Mouse (Mus musculus) mouse trophoblast stem cell (cell line): ENCODE results near the gene Pnck.

Experiments used
- in situ Hi-C, 2 experiments: fragments of 300-500 bp; cut with MseI, MboI; formaldehyde crosslinking; loops; 2 replicates in 1 of 2; 3 replicates in 1 of 2; pipeline ENCODE4 v1.15.1; 2025

The Pnck gene

GRCm38 (mm10) chrX:73659575-73660283 is at the start of gene Pnck:
Gene Pnck (minus strand): TSS chrX:73660117.
- in situ Hi-C loops = loop anchor here in 1 of 2 experiments (10.0 kb wide), 1 partner anchor 115 kb away; no protein-coding TSS in a partner anchor

- in situ Hi-C loops = loop anchor here in 1 of 2 experiments (25.0 kb wide), 1 partner anchor 112 kb away; the partner anchor contains the start of gene Pdzd4
These were observed 40.6 kb upstream of the Pnck start for GRCm38 (mm10) chrX:73700472-73700871.

- in situ Hi-C loops = no loop called here
These were observed 31.2 kb upstream of the Pnck start for GRCm38 (mm10) chrX:73690917-73691629.

- in situ Hi-C loops = no loop called here
These were observed 25.7 kb upstream of the Pnck start for GRCm38 (mm10) chrX:73685629-73686028.

- in situ Hi-C loops = no loop called here
These were observed 25.1 kb upstream of the Pnck start for GRCm38 (mm10) chrX:73684978-73685377.

- in situ Hi-C loops = no loop called here
These were observed 24.2 kb upstream of the Pnck start for GRCm38 (mm10) chrX:73684156-73684555.

GRCm38 (mm10) chrX:73676668-73677067 is 16.8 kb upstream of the Pnck start:
- in situ Hi-C loops = no loop called here

GRCm38 (mm10) chrX:73675231-73675630 is 15.3 kb upstream of the Pnck start:
- in situ Hi-C loops = no loop called here

GRCm38 (mm10) chrX:73673968-73674661 is 14.2 kb upstream of the Pnck start:
- in situ Hi-C loops = no loop called here

- in situ Hi-C loops = no loop called here
These were observed 13.7 kb upstream of the Pnck start for GRCm38 (mm10) chrX:73673619-73673967.

- in situ Hi-C loops = no loop called here
These were observed 13.1 kb upstream of the Pnck start, which contains the start of gene Slc6a8 for GRCm38 (mm10) chrX:73672879-73673618. Gene Slc6a8 (plus strand): TSS chrX:73673150.

- in situ Hi-C loops = no loop called here
These were observed 12.1 kb upstream of the Pnck start for GRCm38 (mm10) chrX:73672031-73672431.

- in situ Hi-C loops = loop anchor here in 1 of 2 experiments (10.0 kb wide), 1 partner anchor 118 kb away; no protein-coding TSS in a partner anchor
These were observed 3.2 kb upstream of the Pnck start for GRCm38 (mm10) chrX:73663143-73663542.

GRCm38 (mm10) chrX:73660284-73660665 is 358 bp upstream of the Pnck start:
- in situ Hi-C loops = loop anchor here in 1 of 2 experiments (10.0 kb wide), 1 partner anchor 115 kb away; no protein-coding TSS in a partner anchor

- in situ Hi-C loops = no loop called here
These were observed 862 bp downstream of the Pnck start for GRCm38 (mm10) chrX:73658936-73659574.

- in situ Hi-C loops = no loop called here
These were observed 1.5 kb downstream of the Pnck start for GRCm38 (mm10) chrX:73658391-73658790.

GRCm38 (mm10) chrX:73655529-73655928 is 4.4 kb downstream of the Pnck start:
- in situ Hi-C loops = no loop called here

- in situ Hi-C loops = loop anchor here (5.0 kb wide), 2 partner anchors 62 to 82 kb away; no protein-coding TSS in a partner anchor
These were observed 5.7 kb downstream of the Pnck start for GRCm38 (mm10) chrX:73654177-73654576.

- in situ Hi-C loops = loop anchor here (5.0 kb wide), 2 partner anchors 61 to 81 kb away; no protein-coding TSS in a partner anchor
These were observed 6.5 kb downstream of the Pnck start for GRCm38 (mm10) chrX:73653392-73653791.

GRCm38 (mm10) chrX:73650869-73651268 is 9.0 kb downstream of the Pnck start:
- in situ Hi-C loops = loop anchor here (5.0 kb wide), 2 partner anchors 59 to 79 kb away; no protein-coding TSS in a partner anchor

- in situ Hi-C loops = no loop called here
These were observed 14.8 kb downstream of the Pnck start for GRCm38 (mm10) chrX:73645121-73645520.
